Mouse (Mus musculus): ENCODE results near the gene Btbd35f8. TPM values are rescaled to one million over a fixed set of nuclear protein-coding genes. Genes with fewer than 3 reads are reported as not detected.
"Not testable (repeated sequence)": the region's sequence is repeated elsewhere in the genome, so short reads cannot be mapped to it uniquely, and the experiment has no call there.

The Btbd35f8 gene
- not detected for total RNA-seq (2021)

DNA sequence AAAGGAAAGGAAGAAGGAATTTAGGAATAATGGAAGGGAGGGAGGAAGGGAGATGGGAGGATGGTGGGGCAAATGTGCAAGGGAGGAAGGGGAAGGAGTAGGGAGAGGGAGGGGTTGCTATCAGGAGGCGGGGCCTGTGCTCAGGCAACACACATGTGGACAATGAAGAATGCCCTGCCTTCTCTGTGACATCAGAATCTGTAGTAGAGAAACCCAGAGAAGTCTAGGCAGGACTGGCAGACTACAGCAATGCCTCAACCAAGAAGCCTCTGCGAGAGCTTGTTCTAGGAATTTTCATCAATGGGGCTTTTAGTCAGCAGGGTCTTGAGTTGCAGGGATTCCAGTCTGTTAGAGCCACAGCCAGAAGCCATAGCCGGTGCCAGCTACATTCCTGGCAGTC is at the start of gene Btbd35f8:
Gene Btbd35f8 (plus strand): TSS at position 301 of the 400 bp plus-strand sequence.
- DNase-seq (ENCODE audit: low spot score); intact Hi-C loops (cut with DNase I): not testable (repeated sequence)

Other genes with a start within 250 kb of the Btbd35f8 start
- not detected for gene Spin2g, start 211.8 kb upstream of the Btbd35f8 start, total RNA-seq (2021)